Mouse (Mus musculus) erythroblast, embryonic 14.5 days (primary cell): ENCODE results near the gene Psors1c2.

Experiments used
- GATA1 ChIP-seq: IDR thresholded peaks from 2 replicates; pipeline ENCODE4 v1.6.1; 2012; ENCODE audit warnings: low read length, inconsistent platforms, mixed read lengths
- TAL1 ChIP-seq: IDR thresholded peaks from 3 replicates; pipeline ENCODE4 v1.6.1; 2012; ENCODE audit warnings: low read length, inconsistent platforms, mixed read lengths

DNA sequence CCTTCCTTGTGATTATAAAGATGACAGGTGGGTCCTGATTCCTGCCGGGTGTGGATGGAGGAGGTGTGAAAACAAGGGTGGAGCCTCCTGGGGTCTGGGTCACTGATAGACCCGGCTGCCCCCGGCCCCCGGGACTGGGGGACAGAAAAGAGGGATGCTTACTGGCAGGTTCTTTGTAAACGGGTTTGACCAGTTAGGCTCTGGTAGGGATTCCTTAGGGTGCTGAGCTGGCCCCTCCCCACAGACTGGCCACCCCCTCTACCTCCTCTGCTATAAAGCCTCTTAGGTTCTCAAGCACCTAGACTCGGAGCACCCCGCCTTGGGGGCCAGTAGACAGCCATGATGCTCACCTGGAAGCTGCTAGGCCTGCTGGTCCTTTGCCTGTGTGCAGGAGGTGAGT lies at the start of gene Psors1c2:
- TF ChIP-seq GATA1 (no peak), TAL1 (no peak)
